Mouse (Mus musculus): ENCODE results near the gene Rbfox1.

- TF ChIP-seq CTCF (IDR thresholded peaks at IDR 0.05; ENCODE audit: borderline replicate concordance, extremely low read depth, insufficient read depth, insufficient read length) (no peak), POLR2A (IDR thresholded peaks at IDR 0.05; ENCODE audit: borderline replicate concordance, extremely low read depth, insufficient read depth, insufficient read length, poor library complexity, severe bottlenecking) (no peak)
These were observed 1004.1 kb downstream of the Rbfox1 start for GRCm38 (mm10) chr16:6889221-6889620.

Measured in brain, embryonic 14.5 days (tissue).